Mouse (Mus musculus) Patski (cell line): ENCODE measurements at regions not wholly inside any gene's neighbourhood (a gene's known extent, or its start where the extent isn't known, plus 50 kb on each side); places are given as distances from the start of the nearest gene placed in this dataset.

Experiments
- ATAC-seq: fragments of 100-300 bp; one replicate; pipeline ENCODE4 v1.8.0; 2021
- CTCF ChIA-PET: fragments of 350-600 bp; sonication (Branson Sonifier 250); formaldehyde crosslinking; loops from one replicate; lab custom pipeline; 2022; ENCODE audit warnings: inconsistent platforms; lab: Charles Lee
- POLR2A ChIA-PET: fragments of 350-600 bp; sonication (Branson Sonifier 250); formaldehyde crosslinking; loops from one replicate; lab custom pipeline; 2022; ENCODE audit warnings: antibody characterized with exemption, inconsistent platforms; lab: Charles Lee
- DNase-seq: peaks from one replicate; pipeline ENCODE4 v3.0.0-alpha.2; 2011; ENCODE audit warnings: low read depth, low spot score
- H3K27me3 ChIP-seq: fragments of 371-371 bp; one replicate; pipeline ENCODE4 v1.5.1; 2021
- CTCF ChIP-seq: fragments of 100-300 bp; IDR thresholded peaks from one replicate; pipeline ENCODE4 v1.5.1; 2021
- in situ Hi-C: fragments of 300-500 bp; cut with MboI; formaldehyde crosslinking; loops from 3 replicates; pipeline ENCODE4 v1.11.1; 2018; ENCODE audit warnings: low pct_unique_long_range_greater_than_20kb, mixed read lengths

DNA sequence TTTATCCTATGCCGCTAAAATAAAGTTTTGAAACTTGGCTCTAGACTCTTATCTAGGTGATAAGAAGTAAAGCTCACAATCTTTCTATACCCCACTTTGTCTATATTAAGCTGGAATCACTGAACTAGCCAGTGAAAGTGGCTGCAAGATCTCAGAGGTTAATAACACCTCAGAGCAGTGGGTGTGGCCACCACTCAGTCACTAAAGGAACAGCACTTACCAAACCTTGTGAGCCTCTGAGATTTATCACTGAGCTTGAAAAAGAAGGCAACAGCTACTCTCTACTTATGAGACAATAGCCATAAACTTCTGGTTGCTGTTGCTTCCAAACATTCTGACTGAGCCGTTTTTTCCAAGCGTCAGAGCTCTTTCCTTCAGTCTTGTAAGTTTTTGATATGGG is 484.6 kb upstream of the Cdh11 start:
- ATAC-seq (no peak), DNase-seq (no peak)
- H3K27me3 ChIP-seq, result no peaks in the 10 kb centered on the region
- in situ Hi-C loops, result no loop called here
- no peak for TF ChIP-seq CTCF
- POLR2A ChIA-PET, result interaction anchor here (0.6 kb wide), 1 partner anchor 26 kb away, joined by 4 read pairs; no protein-coding TSS in a partner anchor
- CTCF ChIA-PET, result interaction anchor here (1.5 kb wide), 1 partner anchor 17 kb away, joined by 3 read pairs; no protein-coding TSS in a partner anchor

DNA sequence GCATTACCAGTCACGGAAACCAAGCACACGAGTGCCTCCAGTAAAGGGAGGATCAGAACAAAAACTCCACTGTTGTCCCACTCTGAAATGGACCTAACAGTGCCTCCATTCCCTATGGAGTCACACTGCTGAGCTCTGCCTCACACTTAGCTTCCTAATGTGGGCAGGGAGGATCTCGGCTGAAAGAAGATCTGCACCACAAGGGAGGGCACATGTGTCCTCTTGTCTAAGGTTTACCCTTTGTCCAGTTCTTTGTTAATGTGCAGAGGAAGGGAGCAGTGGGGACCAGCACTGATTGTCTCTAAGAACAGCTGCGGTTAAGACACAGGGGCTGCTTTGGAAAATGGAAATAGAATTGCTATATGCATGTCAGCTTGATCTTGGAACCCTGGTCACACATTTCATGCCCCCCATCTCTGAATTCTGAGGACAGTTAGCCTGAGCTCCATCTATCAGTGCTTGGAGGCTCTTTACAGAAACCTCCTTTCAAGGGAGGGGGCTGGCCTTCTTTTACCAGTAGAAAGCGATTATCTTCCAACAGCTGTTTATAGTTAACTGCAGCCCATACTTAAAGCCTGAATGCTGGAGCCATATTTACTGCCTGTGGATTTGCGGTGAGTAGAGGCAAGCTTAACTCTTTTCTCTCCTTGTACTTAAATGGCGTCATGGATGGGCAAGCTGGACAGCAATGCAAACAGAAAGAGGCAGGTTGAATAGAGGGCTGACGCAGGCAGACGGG is 485.5 kb upstream of the Cdh11 start:
- no peak for ATAC-seq
- TF ChIP-seq CTCF, result no peak
- no peaks in the 10 kb centered on the region for H3K27me3 ChIP-seq
- in situ Hi-C loops, result no loop called here
- ChIA-PET CTCF (interaction anchor here (1.5 kb wide), 1 partner anchor 16 kb away, joined by 3 read pairs; no protein-coding TSS in a partner anchor), POLR2A (interaction anchor here (0.5 kb wide), 1 partner anchor 279 kb away, joined by 4 read pairs; no protein-coding TSS in a partner anchor)
- DNase-seq, result no peak

DNA sequence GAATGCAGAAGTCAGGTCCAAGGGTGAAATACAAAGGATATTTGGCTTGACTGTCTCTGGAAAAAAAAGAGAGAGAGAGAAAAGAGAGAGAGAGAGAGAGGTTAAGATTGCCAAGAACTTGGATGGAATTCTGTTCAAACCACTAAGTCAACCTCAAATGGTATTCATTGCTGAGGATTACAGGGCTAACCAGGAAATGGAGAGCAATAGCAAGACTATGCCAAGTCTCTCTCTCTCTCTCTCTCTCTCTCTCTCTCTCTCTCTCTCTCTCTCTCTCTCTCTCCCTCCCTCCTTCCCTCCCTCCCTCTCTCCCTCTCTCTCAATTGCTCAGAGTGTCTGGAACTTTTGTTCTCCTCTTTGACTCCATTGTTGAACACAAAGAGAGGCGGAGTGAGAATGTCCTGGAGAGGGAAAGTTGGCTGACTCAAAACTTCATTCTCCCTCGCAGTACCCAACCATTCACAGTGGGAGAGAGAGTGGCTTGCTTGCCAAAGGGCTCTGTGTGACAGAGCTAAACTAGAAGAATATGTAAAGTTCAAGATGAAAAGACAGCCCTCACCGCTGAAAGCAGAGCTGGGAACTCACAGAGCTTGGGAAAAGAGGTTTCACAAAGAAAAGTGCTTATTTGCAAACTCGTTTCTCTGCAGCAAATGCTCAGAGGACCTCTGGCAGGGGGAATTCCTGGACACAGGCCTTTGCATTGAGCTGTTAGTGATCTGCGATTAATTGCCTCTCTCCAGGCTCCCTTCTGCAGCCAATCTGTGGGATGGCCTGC is 487.1 kb upstream of the Cdh11 start:
- no peak for DNase-seq
- in situ Hi-C loops, result no loop called here
- TF ChIP-seq CTCF, result no peak
- ChIA-PET POLR2A (no interaction called here), CTCF (no interaction called here)
- no peaks in the 10 kb centered on the region for H3K27me3 ChIP-seq
- ATAC-seq, result no peak

- ChIA-PET CTCF (no interaction called here), POLR2A (no interaction called here)
- TF ChIP-seq CTCF, result no peak
- no peak for ATAC-seq
- no peak for DNase-seq
- in situ Hi-C loops, result no loop called here
- H3K27me3 ChIP-seq, result no peaks in the 10 kb centered on the region
These were observed 488.0 kb upstream of the Cdh11 start for GRCm38 (mm10) chr8:103273476-103273875.

- no peak for TF ChIP-seq CTCF
- ChIA-PET CTCF (no interaction called here), POLR2A (no interaction called here)
- in situ Hi-C loops, result no loop called here
- ATAC-seq, result no peak
- no peaks in the 10 kb centered on the region for H3K27me3 ChIP-seq
- DNase-seq, result no peak
These were observed 496.4 kb upstream of the Cdh11 start for GRCm38 (mm10) chr8:103281801-103282200.

- POLR2A ChIA-PET, result interaction anchor here (0.5 kb wide), 1 partner anchor 687 kb away, joined by 3 read pairs; no protein-coding TSS in a partner anchor
- H3K27me3 ChIP-seq, result no peaks in the 10 kb centered on the region
- DNase-seq, result no peak
- CTCF ChIA-PET, result no interaction called here
- ATAC-seq, result no peak
- no peak for TF ChIP-seq CTCF
- in situ Hi-C loops, result no loop called here
These were observed 503.1 kb upstream of the Cdh11 start for GRCm38 (mm10) chr8:103288561-103288974.

- CTCF ChIA-PET, result interaction anchor here (1.0 to 1.4 kb wide), 2 partner anchors 9 to 16 kb away, joined by 3 to 5 read pairs; no protein-coding TSS in a partner anchor
- ATAC-seq (peak; percentile 95), DNase-seq (peak; percentile 37)
- POLR2A ChIA-PET, result no interaction called here
- in situ Hi-C loops, result no loop called here
- no peak for TF ChIP-seq CTCF
- no peaks in the 10 kb centered on the region for H3K27me3 ChIP-seq
These were observed 507.5 kb upstream of the Cdh11 start for GRCm38 (mm10) chr8:103292896-103293295.

DNA sequence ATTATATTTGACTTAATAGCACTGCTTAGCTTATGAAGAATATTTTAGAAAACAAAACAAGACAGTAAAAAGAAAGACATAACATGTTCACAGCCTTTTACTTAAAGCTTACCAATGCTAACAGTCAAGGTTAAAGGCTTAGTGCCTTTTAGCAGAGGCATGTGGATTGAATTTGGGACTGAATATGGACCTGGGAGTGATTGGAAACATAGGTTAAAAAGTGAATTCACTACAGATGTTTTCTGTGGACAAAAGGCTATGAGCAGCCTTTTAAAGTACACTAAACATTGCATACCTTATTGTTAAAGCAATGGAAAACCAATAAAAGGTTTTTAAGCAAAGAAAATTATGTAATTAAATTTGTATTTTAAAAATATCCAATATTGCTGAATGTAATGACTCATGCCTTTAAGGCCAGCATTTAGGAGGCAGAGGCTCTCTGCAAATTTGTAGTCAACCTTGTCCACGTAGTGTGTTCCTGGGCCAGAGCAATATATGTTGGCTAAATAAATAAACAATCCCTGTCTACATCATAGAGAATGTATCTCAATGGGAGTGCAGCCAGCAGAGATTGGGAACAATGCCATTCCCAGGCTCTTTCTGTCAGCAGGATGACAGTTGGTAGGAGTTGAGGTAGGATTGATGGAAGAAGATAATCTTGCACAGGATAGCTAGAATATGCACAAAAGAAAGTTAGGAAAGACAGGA is 521.2 kb upstream of the Cdh11 start:
- ChIA-PET CTCF (no interaction called here), POLR2A (no interaction called here)
- no peak for TF ChIP-seq CTCF
- ATAC-seq (no peak), DNase-seq (no peak)
- in situ Hi-C loops, result no loop called here
- H3K27me3 ChIP-seq, result no peaks in the 10 kb centered on the region

GRCm38 (mm10) chr8:103313576-103313975 is 528.1 kb upstream of the Cdh11 start:
- ATAC-seq (no peak), DNase-seq (no peak)
- in situ Hi-C loops, result no loop called here
- CTCF ChIA-PET, result no interaction called here
- TF ChIP-seq CTCF, result no peak
- POLR2A ChIA-PET, result no interaction called here
- H3K27me3 ChIP-seq, result no peaks in the 10 kb centered on the region

DNA sequence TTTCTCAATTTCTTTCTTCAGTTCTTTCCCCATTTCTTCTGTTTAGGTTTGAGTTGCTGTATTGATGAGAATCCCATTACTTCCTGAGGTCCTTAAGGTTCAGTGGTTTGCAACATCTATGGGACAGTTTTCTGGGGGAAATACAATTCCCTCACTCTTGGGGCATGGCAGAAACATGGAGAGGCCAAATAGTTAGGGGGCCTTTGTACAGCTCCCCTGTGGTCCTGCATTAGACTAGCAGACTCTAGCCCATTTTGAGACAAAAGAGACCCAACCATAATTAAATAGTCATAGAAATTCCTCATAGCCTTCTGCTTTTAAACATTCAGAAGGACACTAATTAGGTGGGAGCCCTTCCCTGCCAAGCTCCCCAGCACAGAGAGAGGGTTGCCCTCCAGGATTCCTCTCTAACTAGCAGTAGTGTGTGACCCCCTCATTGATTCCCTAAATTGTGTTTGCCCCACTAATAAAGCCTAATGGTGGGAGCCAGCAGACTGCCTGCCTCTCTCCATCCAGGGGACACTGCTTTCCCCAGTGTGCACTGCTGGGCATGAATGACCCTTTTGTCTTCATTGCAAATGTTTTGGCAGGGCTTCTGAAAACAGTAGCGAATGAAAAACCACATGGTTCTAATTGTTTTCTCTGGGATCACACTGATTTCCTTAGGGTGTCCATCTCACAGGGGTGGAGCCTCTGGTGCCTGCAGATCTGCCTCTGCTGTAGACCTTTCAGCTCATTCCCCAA is 529.0 kb upstream of the Cdh11 start:
- POLR2A ChIA-PET, result no interaction called here
- DNase-seq (no peak), ATAC-seq (no peak)

More for the DNA sequence above, 529.0 kb upstream of the Cdh11 start:
- no peaks in the 10 kb centered on the region for H3K27me3 ChIP-seq
- CTCF ChIA-PET, result no interaction called here
- in situ Hi-C loops, result no loop called here
- no peak for TF ChIP-seq CTCF
